Mouse (Mus musculus): ENCODE measurements around the gene Guca2a. TPM values are rescaled to one million over a fixed set of nuclear protein-coding genes. Genes with fewer than 3 reads are reported as not detected.

Guca2a gene
- total RNA-seq (2023), result 5.9 TPM

DNA sequence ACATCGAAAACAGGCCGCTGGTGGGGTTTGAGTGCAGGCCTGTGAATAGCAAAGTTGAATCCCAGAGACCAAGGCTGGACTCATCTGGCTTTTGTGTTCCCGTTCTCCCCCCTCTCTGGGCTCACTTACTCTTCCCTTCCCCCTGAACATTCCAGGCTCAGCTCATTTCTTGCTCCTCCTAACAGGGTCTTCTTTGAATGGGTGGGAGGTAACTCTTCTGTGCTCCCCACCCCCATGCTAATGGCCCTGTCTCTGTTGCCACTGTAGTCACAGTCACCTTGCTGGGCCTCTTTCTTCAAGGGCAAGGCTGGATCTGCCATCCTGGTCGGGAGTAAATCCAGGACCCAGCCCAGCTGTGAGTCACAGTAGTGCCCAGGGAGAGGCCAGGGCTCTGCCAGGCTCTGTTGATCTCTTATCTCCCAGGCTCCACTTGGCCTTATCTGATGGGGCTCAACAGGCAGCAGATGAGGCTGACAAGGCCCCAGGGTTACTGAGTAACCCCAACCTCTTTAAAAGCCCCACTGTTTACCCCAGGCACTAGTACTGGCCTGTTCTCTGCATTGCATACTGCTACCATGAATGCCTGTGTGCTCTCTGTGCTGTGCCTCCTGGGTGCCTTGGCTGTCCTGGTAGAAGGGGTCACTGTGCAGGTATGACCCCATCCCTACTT is at the start of gene Guca2a:
Guca2a (plus strand) TSS at position 529 of the 670 bp plus-strand sequence.

DNA sequence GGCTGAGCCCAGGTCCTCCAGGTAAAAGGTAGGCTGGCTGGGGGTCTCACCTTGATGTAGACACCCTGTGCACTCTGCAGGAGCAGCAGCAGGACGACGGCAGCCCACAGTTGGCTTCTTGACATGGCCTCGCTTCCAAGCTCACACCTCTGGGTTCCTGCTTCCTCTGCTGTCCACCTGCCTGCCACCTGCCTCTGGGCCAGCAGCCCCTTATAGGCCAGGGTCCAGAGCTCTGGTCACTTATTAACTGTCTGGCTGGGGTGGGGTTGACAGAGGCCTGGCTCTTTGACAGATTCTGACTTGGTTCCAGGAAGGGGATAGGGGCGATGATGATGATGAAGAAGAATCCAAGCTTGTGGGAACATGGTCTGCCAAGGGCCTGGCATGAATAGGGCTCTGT is 21.2 kb downstream of the Guca2a start, which contains the start of gene Guca2b:
Guca2b (minus strand) TSS at position 224 of the 400 bp plus-strand sequence.

Other genes starting within 250 kb of the Guca2a start
- gene Ccdc30, start 222.2 kb upstream of the Guca2a start, total RNA-seq (2023), result 5.3 TPM
- 7.7 TPM for gene Ppcs, start 215.3 kb upstream of the Guca2a start, total RNA-seq (2023)
- gene Zmynd12, start 214.9 kb upstream of the Guca2a start, total RNA-seq (2023), result 1.2 TPM
- gene Rimkla, start 145.1 kb upstream of the Guca2a start, total RNA-seq (2023), result 1.1 TPM
- gene Foxj3, start 100.7 kb upstream of the Guca2a start, total RNA-seq (2023), result 93.3 TPM
- 14.1 TPM for gene Frg2f1, start 98.2 kb upstream of the Guca2a start, total RNA-seq (2023)
- not detected for gene Guca2b, start 21.2 kb downstream of the Guca2a start, total RNA-seq (2023)
- gene Hivep3, start 96.1 kb downstream of the Guca2a start, total RNA-seq (2023), result 16.7 TPM

Data from CD4-positive naive resting alpha-beta T cell, adult 57 days (primary cell).